Mouse (Mus musculus) bone marrow, adult 2 months (tissue): ENCODE measurements around the gene Cnot1.

Source experiments
- CTCF ChIP-seq: fragments of 200-500 bp; IDR thresholded peaks from 2 replicates; pipeline ENCODE4 v1.5.1; 2011; ENCODE audit warnings: low read length, control low read depth; ENCODE audit not compliant: control insufficient read depth, insufficient read depth
- POLR2A ChIP-seq: fragments of 200-500 bp; IDR thresholded peaks from 2 replicates; pipeline ENCODE4 v1.6.1; 2011; ENCODE audit warnings: low read depth, mild to moderate bottlenecking, control low read depth, low read length, borderline replicate concordance; ENCODE audit not compliant: control insufficient read depth

DNA sequence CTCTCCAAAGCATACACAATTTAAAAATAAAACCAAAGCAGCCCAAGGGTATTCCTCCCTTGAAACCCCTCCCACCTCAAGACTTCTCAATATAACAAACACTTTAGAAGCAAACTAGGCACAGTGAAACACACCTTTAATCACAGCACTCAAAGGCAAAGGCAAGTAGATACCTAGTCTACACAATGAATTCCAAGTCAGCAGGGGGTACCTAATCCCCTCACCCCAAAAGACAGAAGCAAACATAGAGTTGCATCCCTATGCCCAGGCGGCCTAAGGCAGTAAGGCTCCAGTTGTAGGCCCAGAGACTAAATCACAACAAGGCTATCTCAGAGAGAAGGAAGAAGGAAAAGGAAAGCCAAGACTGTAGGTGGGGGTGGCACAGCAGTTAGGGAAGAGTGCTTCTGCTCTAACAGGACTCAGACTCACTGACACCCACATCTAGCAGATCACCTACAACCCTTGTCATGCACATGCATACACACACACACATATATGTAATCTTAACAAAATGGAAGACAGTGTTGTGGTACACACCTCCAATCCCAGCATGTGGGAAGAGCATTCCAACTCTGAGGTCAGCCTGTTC is 5.7 kb downstream of the Cnot1 start:
- TF ChIP-seq POLR2A: no peak
- TF ChIP-seq CTCF: no peak
